Mouse (Mus musculus): ENCODE data around the gene Med16. TPM values are rescaled to one million over a fixed set of nuclear protein-coding genes. Genes with fewer than 3 reads are reported as not detected.

Med16 gene
- polyA plus RNA-seq, 1 experiment from 2014 or later = 62.6 TPM

GRCm38 (mm10) chr10:79860079-79860911, 48.4 kb downstream of the Med16 start:
- H3K4me3 ChIP-seq = no peak overlapping the region
- peaks cover 86% of the 10 kb centered on the region for H3K36me3 ChIP-seq
- H3K9me3 ChIP-seq = no peaks in the 10 kb centered on the region
- WGBS = 93% methylated on average over 26 of the region's 26 CpGs
- H3K9ac ChIP-seq = no peak overlapping the region
- no peak overlapping the region for H3K4me2 ChIP-seq (replicated peaks)
- ATAC-seq (ENCODE audit: low FRiP score, low read depth) = no peak
- H3K4me1 ChIP-seq = peaks cover 42% of the 10 kb centered on the region
- no peak overlapping the region for H3K27ac ChIP-seq
- no peaks in the 10 kb centered on the region for H3K27me3 ChIP-seq (replicated peaks)

GRCm38 (mm10) chr10:79859116-79859515, 49.6 kb downstream of the Med16 start:
- Histone ChIP-seq H3K4me2 (replicated peaks) (no peak overlapping the region; the same call in 1 of the 2 replicates), H3K36me3 (peaks cover 75% of the 10 kb centered on the region), H3K4me3 (no peak overlapping the region), H3K9ac (no peak overlapping the region), H3K27ac (no peak overlapping the region), H3K27me3 (replicated peaks) (no peaks in the 10 kb centered on the region), H3K9me3 (no peaks in the 10 kb centered on the region), H3K4me1 (peaks cover 38% of the 10 kb centered on the region)
- ATAC-seq (ENCODE audit: low FRiP score, low read depth) = no peak
- WGBS = 88% methylated on average over 11 of the region's 11 CpGs

GRCm38 (mm10) chr10:79858416-79859074, 50.2 kb downstream of the Med16 start:
- Histone ChIP-seq H3K4me3 (no peak overlapping the region), H3K36me3 (peaks cover 71% of the 10 kb centered on the region), H3K9me3 (no peaks in the 10 kb centered on the region), H3K27ac (no peak overlapping the region), H3K4me2 (replicated peaks) (peak overlapping the region; percentile 100), H3K27me3 (replicated peaks) (no peaks in the 10 kb centered on the region), H3K9ac (peak overlapping the region; percentile 97; the same call in 1 of the 2 replicates), H3K4me1 (peaks cover 38% of the 10 kb centered on the region)
- 61% methylated on average over 17 of the region's 17 CpGs for WGBS
- ATAC-seq (ENCODE audit: low FRiP score, low read depth) = no peak

GRCm38 (mm10) chr10:79857894-79858293, 50.8 kb downstream of the Med16 start:
- Histone ChIP-seq H3K4me1 (peaks cover 44% of the 10 kb centered on the region), H3K9me3 (no peaks in the 10 kb centered on the region), H3K27me3 (replicated peaks) (no peaks in the 10 kb centered on the region), H3K4me2 (replicated peaks) (peak overlapping the region; percentile 100), H3K9ac (peak overlapping the region; percentile 97), H3K36me3 (peaks cover 64% of the 10 kb centered on the region), H3K4me3 (peak overlapping the region; percentile 96; the same call in 1 of the 2 replicates), H3K27ac (peak overlapping the region; percentile 26; the same call in 1 of the 2 replicates)
- ATAC-seq (ENCODE audit: low FRiP score, low read depth) = no peak
- 88% methylated on average over 2 of the region's 2 CpGs for WGBS

- no peaks in the 10 kb centered on the region for H3K9me3 ChIP-seq
- ATAC-seq (ENCODE audit: low FRiP score, low read depth) = no peak
- H3K27me3 ChIP-seq (replicated peaks) = no peaks in the 10 kb centered on the region
- H3K27ac ChIP-seq = peak overlapping the region; percentile 26; the same call in 1 of the 2 replicates
- peak overlapping the region; percentile 97 for H3K9ac ChIP-seq
- H3K4me1 ChIP-seq = peaks cover 48% of the 10 kb centered on the region
- peak overlapping the region; percentile 100 for H3K4me2 ChIP-seq (replicated peaks)
- peak overlapping the region; percentile 96 for H3K4me3 ChIP-seq
- 37% methylated on average over 4 of the region's 4 CpGs for WGBS
- H3K36me3 ChIP-seq = peaks cover 60% of the 10 kb centered on the region
These were observed 51.3 kb downstream of the Med16 start for GRCm38 (mm10) chr10:79857452-79857811.

GRCm38 (mm10) chr10:79856704-79857451, 51.8 kb downstream of the Med16 start:
- 62% methylated on average over 7 of the region's 7 CpGs for WGBS
- Histone ChIP-seq H3K9ac (peak overlapping the region; percentile 97), H3K27me3 (replicated peaks) (no peaks in the 10 kb centered on the region), H3K36me3 (peaks cover 54% of the 10 kb centered on the region), H3K4me2 (replicated peaks) (peak overlapping the region; percentile 100), H3K27ac (peak overlapping the region; percentile 26; the same call in 1 of the 2 replicates), H3K9me3 (no peaks in the 10 kb centered on the region), H3K4me1 (peaks cover 54% of the 10 kb centered on the region), H3K4me3 (peak overlapping the region; percentile 96)
- ATAC-seq (ENCODE audit: low FRiP score, low read depth) = no peak

- 57% methylated on average over 6 of the region's 6 CpGs for WGBS
- Histone ChIP-seq H3K4me2 (replicated peaks) (peak overlapping the region; percentile 100), H3K27ac (no peak overlapping the region), H3K9ac (peak overlapping the region; percentile 97), H3K9me3 (no peaks in the 10 kb centered on the region), H3K27me3 (replicated peaks) (no peaks in the 10 kb centered on the region), H3K4me1 (peaks cover 60% of the 10 kb centered on the region), H3K36me3 (peaks cover 48% of the 10 kb centered on the region), H3K4me3 (peak overlapping the region; percentile 96)
- no peak for ATAC-seq (ENCODE audit: low FRiP score, low read depth)
These were observed 52.4 kb downstream of the Med16 start for GRCm38 (mm10) chr10:79856280-79856679.

- H3K27ac ChIP-seq = no peak overlapping the region
- no peak for ATAC-seq (ENCODE audit: low FRiP score, low read depth)
- peaks cover 42% of the 10 kb centered on the region for H3K36me3 ChIP-seq
- H3K27me3 ChIP-seq (replicated peaks) = no peaks in the 10 kb centered on the region
- peak overlapping the region; percentile 96 for H3K4me3 ChIP-seq
- peak overlapping the region; percentile 100 for H3K4me2 ChIP-seq (replicated peaks)
- peaks cover 60% of the 10 kb centered on the region for H3K4me1 ChIP-seq
- 6% methylated on average over 10 of the region's 10 CpGs for WGBS
- peak overlapping the region; percentile 97 for H3K9ac ChIP-seq
- H3K9me3 ChIP-seq = no peaks in the 10 kb centered on the region
These were observed 53.1 kb downstream of the Med16 start for GRCm38 (mm10) chr10:79855558-79856184.

GRCm38 (mm10) chr10:79854801-79855541, 53.8 kb downstream of the Med16 start:
- Histone ChIP-seq H3K27ac (peak overlapping the region; percentile 99), H3K36me3 (peaks cover 35% of the 10 kb centered on the region), H3K9me3 (no peaks in the 10 kb centered on the region), H3K9ac (peak overlapping the region; percentile 97), H3K27me3 (replicated peaks) (no peaks in the 10 kb centered on the region), H3K4me1 (peaks cover 60% of the 10 kb centered on the region), H3K4me2 (replicated peaks) (peak overlapping the region; percentile 100), H3K4me3 (peak overlapping the region; percentile 96)
- under 1% methylated on average over 83 of the region's 83 CpGs for WGBS
- peak; percentile 49 for ATAC-seq (ENCODE audit: low FRiP score, low read depth)

GRCm38 (mm10) chr10:79853860-79854795, 54.6 kb downstream of the Med16 start, which contains the start of gene Ptbp1:
TSS of gene Ptbp1 (plus strand) at chr10:79854427.
- H3K27ac ChIP-seq = peak within 1 kb of the TSS; percentile 99
- no peaks in the 10 kb centered on the region for H3K27me3 ChIP-seq (replicated peaks)
- peaks cover 60% of the 10 kb centered on the region for H3K4me1 ChIP-seq
- H3K36me3 ChIP-seq = peaks cover 27% of the 10 kb centered on the region
- H3K4me3 ChIP-seq = peak within 1 kb of the TSS; percentile 96
- no peaks in the 10 kb centered on the region for H3K9me3 ChIP-seq
- ATAC-seq (ENCODE audit: low FRiP score, low read depth) = peak; percentile 91
- peak within 1 kb of the TSS; percentile 97 for H3K9ac ChIP-seq
- WGBS = under 1% methylated on average over 75 of the region's 75 CpGs
- H3K4me2 ChIP-seq (replicated peaks) = peak within 1 kb of the TSS; percentile 100

All from neural tube, embryonic 12.5 days (tissue).